Mouse (Mus musculus): Measurements from ENCODE around the gene Pcdh15.

The Pcdh15 gene

DNA sequence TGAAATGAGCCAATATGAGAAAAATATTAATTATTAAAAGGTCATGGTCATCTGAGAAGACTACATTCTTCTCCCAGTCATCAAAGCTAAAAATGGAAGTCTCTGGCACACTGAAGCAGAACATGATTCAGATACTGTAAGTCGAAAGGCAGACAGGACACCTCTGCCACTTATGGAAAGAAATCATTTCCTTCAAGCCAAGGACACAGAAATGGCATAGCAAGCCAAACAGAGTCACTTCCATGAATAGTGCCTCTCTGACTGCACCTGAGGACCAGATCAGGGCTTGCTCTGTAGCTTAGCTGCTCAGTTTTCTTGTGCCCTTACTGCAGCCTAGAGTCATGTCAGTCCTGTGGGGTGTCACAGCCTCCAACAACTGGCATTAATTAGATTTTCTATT, 234.3 kb downstream of the Pcdh15 start:
- DNase-seq (ENCODE audit: low read depth, low spot score): no peak

DNA sequence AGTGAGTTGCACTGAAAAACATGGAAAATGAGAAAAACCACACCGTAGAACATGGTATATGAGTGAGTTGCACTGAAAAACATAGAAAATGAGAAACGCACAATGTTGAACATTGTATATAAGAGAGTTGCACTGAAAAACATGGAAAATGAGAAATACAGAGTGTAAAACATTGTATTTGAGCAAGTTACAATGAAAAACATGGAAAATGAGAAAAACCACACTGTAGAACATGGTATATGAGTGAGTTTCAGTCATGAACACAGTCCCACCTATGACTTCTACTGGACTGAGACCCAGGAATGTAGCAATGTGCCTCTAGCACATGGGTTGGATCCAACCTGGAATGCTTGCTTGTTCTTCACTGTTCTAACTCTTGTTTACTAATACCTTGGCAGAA, 279.9 kb downstream of the Pcdh15 start:
- no peak for DNase-seq (ENCODE audit: low read depth, low spot score)

DNA sequence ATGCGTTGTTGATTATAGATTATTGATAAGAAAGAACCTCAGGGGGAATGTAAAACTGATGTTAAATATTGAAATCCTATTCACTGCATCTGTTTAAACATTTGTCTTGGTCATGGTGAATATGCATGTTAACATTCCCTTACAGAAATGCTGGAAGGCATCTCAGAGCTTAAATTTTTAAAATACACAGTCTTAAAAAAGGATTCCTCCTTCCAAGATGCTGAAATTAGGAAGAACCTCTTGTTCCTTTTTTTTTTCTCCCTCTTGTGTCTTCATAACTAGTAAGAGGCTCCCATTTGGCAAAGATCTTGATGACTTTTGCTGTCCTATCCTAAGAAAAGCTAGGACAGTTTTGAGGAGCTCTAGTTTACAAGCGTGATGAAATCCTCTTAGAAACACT, 284.9 kb downstream of the Pcdh15 start:
- DNase-seq (ENCODE audit: low read depth, low spot score): peak; percentile 25

DNA sequence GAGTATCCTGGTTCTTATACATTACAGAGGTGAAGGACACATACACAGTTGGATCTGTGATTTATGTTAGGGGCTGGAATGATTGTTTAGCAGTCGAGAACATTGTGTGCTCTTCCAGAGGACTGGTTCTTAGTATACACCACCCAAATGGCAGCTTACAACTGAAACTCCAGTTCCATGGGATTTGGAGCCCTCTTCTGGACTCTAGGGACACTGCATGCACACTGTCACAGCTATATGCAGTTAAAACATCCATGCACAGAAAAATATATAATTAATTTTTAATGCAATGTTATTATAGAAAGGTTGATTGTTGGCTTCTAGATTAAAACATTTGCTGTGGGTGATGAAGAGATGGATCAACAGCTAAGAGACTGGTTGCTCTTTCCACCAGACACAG, 301.3 kb downstream of the Pcdh15 start:
- DNase-seq (ENCODE audit: low read depth, low spot score): peak; percentile 33

DNA sequence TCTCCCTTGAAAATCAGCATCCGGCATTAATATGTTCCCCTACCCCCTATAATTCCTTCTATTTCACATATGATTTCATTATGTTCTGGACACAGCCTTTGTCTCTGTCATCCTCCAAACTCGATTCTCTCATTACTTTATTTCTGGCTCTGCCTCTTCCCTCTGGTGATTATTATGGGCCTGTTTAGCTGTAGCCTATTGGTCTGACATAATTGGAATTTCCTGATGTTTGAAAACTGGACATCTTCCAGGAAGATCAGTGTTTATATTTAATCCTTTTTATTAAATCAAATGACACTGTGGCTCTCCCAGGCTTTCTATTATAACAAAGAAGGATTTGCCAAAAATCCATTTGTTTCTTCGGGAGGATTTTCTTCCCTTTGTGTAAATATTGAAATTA, 326.3 kb downstream of the Pcdh15 start:
- DNase-seq (ENCODE audit: low read depth, low spot score): no peak

DNA sequence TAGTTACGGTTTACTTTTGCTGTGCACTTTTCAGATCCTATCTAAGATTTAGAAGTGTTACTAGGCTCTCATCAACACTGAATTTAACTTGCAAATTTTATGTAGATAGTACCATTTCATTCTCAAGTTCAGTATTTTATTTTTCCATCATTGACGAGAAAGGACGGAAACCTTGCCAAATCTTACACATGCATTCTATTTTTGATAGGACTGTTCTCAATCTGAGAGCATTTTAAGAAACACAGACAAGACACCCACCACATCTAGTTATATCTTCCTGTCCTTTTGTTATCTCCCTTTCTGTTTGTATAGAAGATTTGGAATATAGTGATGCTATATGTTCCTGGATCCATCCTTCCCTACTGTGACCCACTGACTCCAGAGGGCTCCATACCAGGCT, 332.2 kb downstream of the Pcdh15 start:
- peak; percentile 53 for DNase-seq (ENCODE audit: low read depth, low spot score)

DNA sequence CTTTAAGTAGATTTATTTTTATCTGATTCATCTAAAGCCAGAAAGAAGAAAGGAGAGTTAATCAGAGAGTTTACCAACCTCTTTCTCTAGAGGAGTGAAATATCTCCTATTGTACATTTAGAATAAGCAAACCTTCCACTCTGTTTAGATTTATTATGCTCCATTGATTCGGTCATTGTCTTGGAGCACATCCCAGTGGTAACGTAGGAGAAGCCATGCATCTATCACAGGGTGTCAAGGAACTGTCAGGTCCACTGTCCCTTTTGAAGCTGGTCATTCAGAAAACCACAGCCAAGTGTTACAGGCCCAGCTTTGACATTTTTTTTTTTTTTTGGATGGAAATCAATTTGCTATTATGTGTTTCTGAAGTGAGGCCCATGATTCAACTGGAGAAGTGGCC, 384.9 kb downstream of the Pcdh15 start:
- peak; percentile 8 for DNase-seq (ENCODE audit: low read depth, low spot score)

DNA sequence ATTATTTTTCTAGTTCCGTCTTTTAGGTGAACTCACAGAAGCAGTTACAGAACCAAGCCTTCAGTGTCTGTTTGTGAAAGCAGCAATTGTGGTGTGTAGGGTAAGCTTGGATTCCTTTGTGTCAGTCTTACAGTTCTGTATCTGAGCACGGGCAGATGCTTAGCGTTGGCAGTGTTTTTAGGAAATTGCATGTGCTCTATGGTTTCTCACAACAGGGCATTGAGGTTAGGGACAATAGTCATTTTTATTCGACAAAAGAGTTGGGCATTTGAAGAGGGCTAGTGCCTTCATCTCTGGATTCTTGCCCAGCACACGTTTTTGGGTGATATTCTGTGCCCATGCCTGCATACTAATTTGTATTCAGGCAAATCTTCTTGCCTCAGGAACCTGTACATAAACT, 392.5 kb downstream of the Pcdh15 start:
- DNase-seq (ENCODE audit: low read depth, low spot score): peak; percentile 84

DNA sequence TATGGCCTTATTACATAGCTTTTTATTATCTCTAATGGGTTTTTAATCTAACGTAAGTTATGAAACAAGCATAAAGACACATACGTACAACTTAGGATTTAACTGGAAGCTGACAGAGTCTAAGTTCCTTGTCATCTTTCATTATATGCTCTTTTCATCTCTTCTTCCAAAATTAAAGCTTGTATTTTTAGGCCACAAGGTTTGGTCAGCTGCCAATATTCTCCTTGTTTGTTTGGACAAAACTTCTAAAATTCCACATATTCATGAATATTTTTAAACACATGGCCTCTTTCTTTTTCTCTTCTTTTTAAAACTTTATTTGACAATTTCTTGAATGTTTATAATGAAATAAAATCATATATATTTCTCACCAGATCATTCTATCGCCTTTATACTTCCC, 415.7 kb downstream of the Pcdh15 start:
- peak; percentile 10 for DNase-seq (ENCODE audit: low read depth, low spot score)

DNA sequence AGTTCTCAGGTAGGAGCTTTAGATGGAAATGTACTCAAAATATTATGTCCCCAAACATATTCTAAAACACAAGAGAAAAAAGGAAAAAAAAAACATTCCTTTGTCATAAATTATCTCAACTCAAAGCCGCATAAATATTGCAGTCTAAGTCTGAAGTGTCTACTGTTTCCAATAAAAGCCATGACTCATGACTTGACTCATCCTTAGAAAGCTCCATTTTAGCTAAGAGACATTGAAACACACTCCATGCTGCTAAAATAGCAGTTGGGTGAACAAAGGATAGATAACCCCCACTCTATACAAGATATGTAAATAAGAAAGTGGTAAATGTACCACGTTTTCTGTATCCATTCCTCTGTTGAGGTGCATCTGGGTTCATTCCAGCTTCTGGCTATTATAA, 416.6 kb downstream of the Pcdh15 start:
- peak; percentile 78 for DNase-seq (ENCODE audit: low read depth, low spot score)

DNA sequence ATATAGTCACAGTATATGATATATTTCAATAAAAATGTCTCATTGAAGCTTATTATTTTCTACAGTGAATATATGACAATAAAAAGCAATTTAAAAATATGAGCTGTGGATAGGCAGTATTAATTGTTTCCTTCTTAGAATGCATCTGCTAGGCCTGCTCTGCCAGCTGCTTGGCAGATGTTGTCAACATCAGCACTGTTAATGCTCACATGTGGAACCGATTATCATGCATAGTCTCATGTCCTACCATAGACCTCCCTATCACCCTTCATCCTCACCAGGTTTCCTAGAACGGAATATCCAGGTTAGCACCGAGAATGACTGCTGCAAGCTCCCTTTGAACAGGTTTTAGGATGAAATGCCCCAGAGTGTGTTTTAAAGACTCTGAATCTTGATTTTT, 420.3 kb downstream of the Pcdh15 start:
- DNase-seq (ENCODE audit: low read depth, low spot score): no peak

DNA sequence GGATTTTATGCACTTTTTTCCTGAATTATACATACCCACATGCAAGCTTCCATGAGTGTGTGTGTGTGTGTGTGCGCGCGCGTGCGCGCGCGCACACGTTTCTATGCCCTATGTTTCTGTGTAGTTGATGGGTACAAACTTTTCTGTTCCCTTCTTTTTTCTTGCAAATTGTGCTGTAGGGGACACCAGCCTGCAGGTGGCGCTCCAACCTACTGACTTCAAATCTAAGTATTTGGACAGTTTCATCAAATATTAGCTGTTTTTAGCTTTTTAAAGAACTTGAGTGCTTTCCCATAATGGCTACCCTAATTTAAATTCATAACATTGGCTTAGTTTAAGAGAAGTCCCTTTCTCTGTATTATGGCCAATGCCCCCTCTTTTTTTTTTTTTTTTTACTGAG, 453.7 kb downstream of the Pcdh15 start:
- peak; percentile 63 for DNase-seq (ENCODE audit: low read depth, low spot score)

DNA sequence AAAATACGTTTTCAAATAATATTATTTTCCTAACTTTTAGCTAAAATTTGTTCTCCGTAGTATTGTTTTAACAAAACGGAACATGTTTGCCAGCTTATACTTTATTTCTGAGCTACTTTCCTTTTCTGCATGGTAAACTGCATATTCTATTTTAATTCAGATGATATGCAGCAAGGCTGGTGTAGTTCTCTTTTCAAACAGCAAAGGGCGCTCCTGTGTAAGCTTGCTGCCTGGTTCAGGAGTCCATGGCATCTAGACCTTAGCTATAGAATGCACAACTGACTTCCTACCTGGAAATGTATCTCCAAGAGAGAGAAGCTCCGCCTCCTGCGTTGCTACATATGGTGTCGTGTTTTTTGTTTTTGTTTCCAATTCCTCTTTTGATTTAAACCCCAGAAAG, 465.1 kb downstream of the Pcdh15 start:
- DNase-seq (ENCODE audit: low read depth, low spot score): peak; percentile 57

DNA sequence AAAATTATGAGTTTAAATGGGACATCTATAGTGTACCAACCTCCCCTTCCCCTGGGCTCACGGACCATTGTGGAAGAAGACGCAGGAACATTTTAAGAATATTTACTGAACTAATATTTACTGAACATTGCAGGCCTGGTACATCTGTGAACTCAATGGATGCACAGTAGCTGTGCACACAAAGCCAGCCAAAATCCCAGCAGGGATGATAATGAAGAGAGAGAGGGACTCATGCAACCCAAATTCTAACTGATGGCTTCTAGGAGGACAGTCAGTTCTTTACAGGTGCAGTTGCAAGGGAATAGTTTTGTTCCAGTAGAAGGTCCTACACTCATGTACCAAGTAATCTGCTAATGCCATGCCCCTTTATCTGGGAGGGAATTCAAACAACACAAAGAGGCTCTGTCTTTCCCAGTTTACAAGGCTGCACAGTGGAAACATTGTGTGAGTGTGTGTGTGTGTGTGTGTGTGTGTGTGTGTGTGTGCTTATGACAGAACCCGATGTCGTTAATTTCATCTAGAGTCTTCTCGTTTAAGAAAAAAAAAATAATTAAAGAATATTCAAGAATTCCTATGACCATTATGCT, 475.7 kb downstream of the Pcdh15 start:
- DNase-seq (ENCODE audit: low read depth, low spot score): peak; percentile 76

DNA sequence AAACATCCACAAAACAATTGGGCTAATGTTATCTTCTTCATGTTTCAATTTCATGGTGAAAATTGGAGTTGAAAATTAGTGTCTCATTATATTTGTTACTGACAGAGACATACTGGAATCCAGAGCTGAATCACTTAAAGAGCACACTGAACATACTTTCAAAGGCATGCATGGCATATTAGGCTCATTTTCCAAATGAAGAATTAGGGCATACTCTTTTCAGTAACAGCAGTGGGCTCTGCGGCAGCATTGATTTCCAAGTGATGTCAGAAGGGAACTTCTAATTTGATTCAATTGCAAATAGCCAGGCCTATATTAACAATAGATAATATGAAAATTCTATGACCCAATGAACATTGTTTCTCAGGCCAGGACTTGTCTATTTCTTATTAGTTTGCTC, 568.4 kb downstream of the Pcdh15 start:
- DNase-seq (ENCODE audit: low read depth, low spot score): no peak

DNA sequence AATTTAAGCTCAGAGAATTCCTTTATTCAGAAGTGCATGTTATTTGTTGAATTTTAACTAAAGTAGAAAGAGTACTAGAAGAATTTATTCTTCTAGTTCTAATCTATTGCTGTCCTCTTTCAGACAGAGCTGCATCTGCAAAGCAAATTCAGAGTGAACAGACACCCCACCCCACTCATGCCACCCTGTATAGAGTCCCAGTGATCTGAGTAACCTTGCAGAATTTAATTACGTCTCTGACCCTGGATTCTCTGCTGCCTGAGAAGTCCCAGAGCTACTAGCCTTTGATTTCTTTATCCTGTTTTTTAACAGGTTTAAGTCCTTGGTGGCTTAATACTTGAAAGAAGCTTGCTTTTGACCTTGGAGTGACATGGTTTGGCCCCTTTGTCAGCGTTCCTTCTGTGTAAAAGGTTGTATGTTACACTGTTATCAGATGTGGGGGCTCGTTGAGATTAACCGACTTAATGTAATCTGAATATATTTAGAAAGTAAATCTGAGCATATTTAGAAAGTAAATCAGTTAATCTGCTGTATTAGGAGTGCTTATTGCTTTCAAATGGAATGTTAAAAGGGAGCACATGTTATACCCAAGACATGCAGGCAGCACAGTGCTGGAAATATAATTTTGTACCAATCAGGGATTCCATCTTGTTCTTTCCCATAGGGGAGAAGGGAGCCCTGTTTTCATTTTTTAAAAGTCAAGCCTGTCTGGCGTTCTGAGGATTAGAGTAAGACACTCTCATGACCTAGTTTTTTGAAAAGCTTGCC, 601.6 kb downstream of the Pcdh15 start:
- no peak for DNase-seq (ENCODE audit: low read depth, low spot score)

DNA sequence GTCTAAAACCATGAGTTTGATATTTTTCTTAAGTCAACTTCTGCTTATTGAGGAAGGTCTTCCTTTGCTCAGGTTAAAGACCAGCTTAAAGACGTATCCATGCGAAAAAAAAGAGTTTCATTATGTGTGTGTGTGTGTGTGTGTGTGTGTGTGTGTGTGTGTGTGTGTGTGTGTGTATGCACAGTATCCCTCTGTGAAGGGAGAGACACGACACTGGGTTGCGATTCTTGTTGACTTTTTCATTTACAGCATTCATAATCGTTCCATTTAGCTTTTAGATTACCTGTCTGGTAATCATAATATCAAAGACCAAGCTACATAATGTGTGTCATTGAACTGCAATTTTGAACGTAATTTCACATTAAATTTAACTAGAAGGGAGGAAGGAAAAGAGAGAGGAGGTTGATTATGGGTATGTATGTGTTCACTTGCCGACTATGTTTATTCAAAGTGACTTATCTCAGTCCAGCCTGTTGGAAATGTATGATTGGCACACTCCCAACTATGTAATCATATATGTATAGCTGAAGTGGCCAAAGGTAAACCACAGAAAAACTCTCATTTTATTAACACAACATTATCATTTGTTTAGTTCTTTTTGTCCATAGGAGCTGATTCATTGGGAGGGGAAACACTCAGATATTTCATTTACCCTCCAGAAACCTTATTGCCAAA, 626.6 kb downstream of the Pcdh15 start:
- no peak for DNase-seq (ENCODE audit: low read depth, low spot score)

DNA sequence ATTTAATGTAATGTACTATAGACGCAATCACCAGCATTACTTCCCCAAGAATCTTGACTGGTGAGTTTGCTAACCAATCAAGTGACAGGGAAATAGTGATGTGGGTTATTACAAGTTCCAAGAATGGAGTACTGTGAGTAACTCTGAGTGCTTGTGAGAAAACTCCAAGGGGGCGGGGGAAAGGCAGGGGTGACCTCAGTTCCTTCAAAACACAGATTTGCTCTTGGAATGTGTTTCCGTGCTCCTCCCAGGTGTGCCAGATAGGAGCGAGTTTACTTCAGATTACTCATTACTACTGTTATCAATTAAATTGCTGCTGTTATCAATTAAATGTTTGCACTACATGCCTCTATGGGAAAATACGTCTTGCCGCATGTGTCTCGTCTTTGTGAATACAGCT, 634.1 kb downstream of the Pcdh15 start:
- no peak for DNase-seq (ENCODE audit: low read depth, low spot score)

DNA sequence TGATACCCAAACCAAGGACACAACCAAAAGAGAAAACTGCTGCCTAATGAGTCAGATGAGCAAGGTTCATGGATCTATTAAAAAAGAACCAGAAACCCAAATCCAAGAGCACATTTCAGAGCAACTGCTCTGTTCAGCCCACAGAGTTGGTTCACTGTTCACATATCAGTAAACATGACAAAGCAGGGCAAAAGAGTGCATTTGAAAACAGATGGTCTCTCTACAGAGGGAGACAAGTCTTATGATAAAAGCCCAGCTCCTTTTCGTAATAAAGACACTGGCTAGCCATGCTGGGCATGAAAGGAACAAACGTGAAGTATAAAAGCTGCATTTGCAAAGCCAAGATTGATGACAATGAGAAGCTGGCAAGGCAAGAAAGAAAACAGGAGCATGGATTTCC, 649.9 kb downstream of the Pcdh15 start:
- peak; percentile 10 for DNase-seq (ENCODE audit: low read depth, low spot score)

DNA sequence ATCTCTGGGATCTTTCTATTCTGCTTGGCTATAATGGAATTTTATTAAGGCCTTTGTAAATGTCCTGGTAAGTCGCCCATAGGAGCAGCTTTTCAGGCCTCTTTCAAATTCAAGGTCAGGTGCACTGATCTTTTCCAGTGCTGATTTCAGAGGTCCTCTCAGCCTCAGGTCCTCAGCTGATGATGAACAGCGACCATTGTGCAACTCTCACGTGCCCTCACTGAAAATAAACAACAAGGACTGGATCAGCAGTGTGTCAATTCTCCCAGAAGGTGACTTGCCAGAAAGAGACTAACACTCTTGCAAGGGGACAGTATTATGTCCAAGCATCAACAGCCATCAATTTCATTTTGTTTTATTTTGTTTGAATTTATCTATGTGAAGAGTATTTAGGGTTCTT, 654.7 kb downstream of the Pcdh15 start:
- no peak for DNase-seq (ENCODE audit: low read depth, low spot score)

DNA sequence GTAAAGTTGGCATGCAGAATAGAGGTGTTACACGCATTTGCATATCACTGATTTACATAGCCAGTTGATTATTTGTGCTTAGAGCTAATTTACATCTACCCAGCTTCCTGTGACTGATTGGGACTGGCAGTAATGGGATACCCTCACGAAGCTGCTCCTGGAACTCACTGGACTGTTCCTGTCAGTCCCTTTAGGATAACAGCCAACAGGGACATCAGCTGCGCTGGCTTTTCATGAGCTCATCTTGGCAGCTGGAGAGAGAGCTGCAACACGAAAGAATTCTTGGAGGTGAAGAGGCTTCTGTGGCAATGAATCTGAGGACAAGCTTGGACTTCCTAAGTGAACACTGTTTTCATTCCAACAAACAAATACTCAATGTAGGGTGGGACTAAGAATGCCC, 683.8 kb downstream of the Pcdh15 start:
- DNase-seq (ENCODE audit: low read depth, low spot score): peak; percentile 36

DNA sequence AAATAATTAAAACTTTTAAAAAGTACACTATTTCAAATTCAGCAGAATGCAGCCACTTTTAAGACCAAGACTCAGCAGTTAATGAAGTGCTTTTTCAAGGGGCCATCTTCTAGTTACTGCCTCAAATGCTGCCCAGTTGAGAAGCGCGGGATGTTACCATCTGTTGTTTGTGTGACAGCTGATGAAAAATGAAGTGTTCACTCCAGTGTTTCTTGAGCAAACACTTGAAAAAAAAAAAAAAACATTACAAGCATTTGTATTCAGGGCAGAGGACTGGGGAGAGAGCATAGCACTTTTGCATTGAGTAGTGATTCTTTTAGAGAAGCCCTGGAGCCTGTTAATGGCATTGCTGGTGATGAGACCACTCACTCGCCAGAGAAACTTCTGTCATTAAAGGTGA, 689.0 kb downstream of the Pcdh15 start:
- DNase-seq (ENCODE audit: low read depth, low spot score): no peak

DNA sequence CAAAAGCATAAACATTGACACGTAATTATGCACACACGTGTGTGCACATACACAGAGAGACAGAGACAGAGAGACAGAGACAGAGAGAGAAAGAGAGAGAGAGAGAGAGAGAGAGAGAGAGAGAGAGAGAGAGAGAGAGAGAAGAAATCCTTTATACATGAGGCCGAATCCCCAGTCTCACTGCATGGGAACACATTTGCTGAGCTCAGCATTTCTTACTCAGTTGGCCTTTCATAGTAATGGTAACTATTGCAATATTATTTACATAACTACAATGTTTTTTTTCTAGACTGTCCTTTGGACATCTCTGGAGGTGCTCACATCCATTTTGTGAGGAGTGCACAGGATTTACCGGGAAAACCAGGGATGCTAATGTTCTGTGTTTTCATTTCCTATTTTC, 705.9 kb downstream of the Pcdh15 start:
- DNase-seq (ENCODE audit: low read depth, low spot score): no peak

Data from brain, adult 2 months (tissue).